ENCODE assay signal across 9 mouse cellular contexts in genomic region chr13:68799777-68800176, GRCm38 (mm10).
DNase-seq lines count a peak whose midpoint lies in the region; ATAC-seq and TF ChIP-seq lines count a peak whose summit lies in the region.
"Had no signal": no experiment of that assay in that cellular context is flagged by ENCODE, and none has a peak within 500 bp of the region (broad histone marks: within the 10 kb centered on the region; RNA-seq: fewer than 3 reads in every experiment).

No protein-coding gene starts in this region.

- no peak overlapping the region for H3K4me3 ChIP-seq in heart, adult 2 months
- H3K4me3 ChIP-seq in lung, postnatal 0 days (ENCODE audit: low read depth, low read length), result no peak overlapping the region
- no peak overlapping the region for H3K4me3 ChIP-seq in lung, adult 2 months (replicated peaks; ENCODE audit: extremely low read depth, low read depth, low read length)
- H3K4me3 ChIP-seq in limb, embryonic 10.5 days, result no peak overlapping the region

- H3K9ac ChIP-seq in heart, adult 2 months (ENCODE audit: low read depth, low read length), result no peak overlapping the region
- no peak overlapping the region for H3K9ac ChIP-seq in lung, postnatal 0 days (replicated peaks; ENCODE audit: low read depth)

- TF ChIP-seq POLR2A in heart, adult 2 months (IDR thresholded peaks at IDR 0.05; ENCODE audit: insufficient read depth, low read depth, low read length), result no peak
- no peak for TF ChIP-seq POLR2A in lung, adult 2 months (IDR thresholded peaks at IDR 0.05; ENCODE audit: borderline replicate concordance, extremely low read depth, low read depth, low read length)

- H3K4me2 ChIP-seq in lung, postnatal 0 days (replicated peaks; ENCODE audit: low read depth, low read length), result no peak overlapping the region

- no peaks in the 10 kb centered on the region for H3K27me3 ChIP-seq in heart, adult 2 months (ENCODE audit: control insufficient read depth, insufficient read depth, low read length)
- H3K27me3 ChIP-seq in lung, postnatal 0 days (replicated peaks; ENCODE audit: insufficient read depth, low read length), result no peaks in the 10 kb centered on the region
- no peaks in the 10 kb centered on the region for H3K27me3 ChIP-seq in limb, embryonic 10.5 days (ENCODE audit: low read depth, poor library complexity, severe bottlenecking)

- peak; percentile 34; the same call in 1 of the 2 replicates for TF ChIP-seq CTCF in heart, adult 2 months (IDR thresholded peaks at IDR 0.05)
- TF ChIP-seq CTCF in lung, postnatal 0 days (IDR thresholded peaks at IDR 0.05), result peak; percentile 43
- no peak for TF ChIP-seq CTCF in lung, adult 2 months (IDR thresholded peaks at IDR 0.05; ENCODE audit: insufficient read depth, low read length)

- 53% methylated on average over 6 of the region's 6 CpGs for WGBS in heart, adult 2 months
- 62% methylated on average over 6 of the region's 6 CpGs for WGBS in lung, postnatal 0 days
- 60% methylated on average over 6 of the region's 6 CpGs for WGBS in lung, adult 2 months
- 66% methylated on average over 6 of the region's 6 CpGs for WGBS in limb, embryonic 10.5 days

- no peaks in the 10 kb centered on the region for H3K9me3 ChIP-seq in lung, postnatal 0 days (ENCODE audit: low read length)
- H3K9me3 ChIP-seq in limb, embryonic 10.5 days (replicated peaks), result no peaks in the 10 kb centered on the region

- no peak for ATAC-seq in lung, postnatal 0 days

- H3K27ac ChIP-seq in heart, adult 2 months, result no peak overlapping the region
- no peak overlapping the region for H3K27ac ChIP-seq in lung, postnatal 0 days (ENCODE audit: low read length)
- H3K27ac ChIP-seq in limb, embryonic 10.5 days, result no peak overlapping the region

- no peak for DNase-seq in heart, adult 2 months
- no peak for DNase-seq in heart, adult 8-10 months (ENCODE audit: low spot score)
- DNase-seq in lung, postnatal 0 days (ENCODE audit: low spot score), result no peak
- no peak for DNase-seq in lung, adult 2 months
- peak; percentile 2 for DNase-seq in NIH3T3 (ENCODE audit: low read depth)
- peak; percentile 44 for DNase-seq in limb, embryonic 10.5 days (ENCODE audit: low spot score)
- no peak for DNase-seq in layer of hippocampus, adult 9-11 months
- no peak for DNase-seq in heart, postnatal 36 days
- DNase-seq: right cerebral cortex, adult 18-20 months had no signal

- H3K79me2 ChIP-seq in heart, adult 2 months (replicated peaks; ENCODE audit: control insufficient read depth, insufficient read depth, low read length), result no peaks in the 10 kb centered on the region

- intact Hi-C loops in heart, adult 2 months (cut with DNase I), result no loop called here
- intact Hi-C loops in heart, postnatal 36 days (cut with DNase I), result no loop called here

- TF ChIP-seq EP300 in heart, adult 2 months (IDR thresholded peaks at IDR 0.05; ENCODE audit: insufficient read depth, low read depth, low read length), result no peak
- no peak for TF ChIP-seq EP300 in lung, postnatal 0 days (IDR thresholded peaks at IDR 0.05)

- H3K4me1 ChIP-seq in heart, adult 2 months (ENCODE audit: control insufficient read depth, insufficient read depth, low read length), result no peaks in the 10 kb centered on the region
- H3K4me1 ChIP-seq in lung, postnatal 0 days (ENCODE audit: insufficient read depth, low read depth, low read length), result no peaks in the 10 kb centered on the region
- H3K4me1 ChIP-seq in lung, adult 2 months (ENCODE audit: control insufficient read depth, insufficient read depth, low read length), result no peaks in the 10 kb centered on the region; the same call in 1 of the 2 replicates
- no peaks in the 10 kb centered on the region for H3K4me1 ChIP-seq in limb, embryonic 10.5 days

- H3K36me3 ChIP-seq in heart, adult 2 months (ENCODE audit: control insufficient read depth, insufficient read depth, low read length), result no peaks in the 10 kb centered on the region
- H3K36me3 ChIP-seq in lung, postnatal 0 days (ENCODE audit: insufficient read depth, low read length), result no peaks in the 10 kb centered on the region
- no peaks in the 10 kb centered on the region for H3K36me3 ChIP-seq in limb, embryonic 10.5 days

Comparison
In these comparisons a context has a peak if more than half of its experiments do, and no peak if none do; other contexts are left out.
1. DNase-seq: peak in NIH3T3 (single experiment) and limb, embryonic 10.5 days (single experiment); none in heart, adult 2 months (0 of 2), heart, adult 8-10 months (single experiment), lung, postnatal 0 days (single experiment), lung, adult 2 months (single experiment), layer of hippocampus, adult 9-11 months (single experiment) and heart, postnatal 36 days (0 of 2).